Mouse (Mus musculus) thymus, postnatal 14 days (tissue): ENCODE data around the gene Slc2a5.

Source experiments
- DNase-seq: peaks from one replicate; pipeline ENCODE4 v3.0.0; 2021

Slc2a5 gene

GRCm38 (mm10) chr4:150151045-150151444, 32.0 kb downstream of the Slc2a5 start:
- DNase-seq: no peak

- no peak for DNase-seq
Observed at GRCm38 (mm10) chr4:150152483-150152882, 33.4 kb downstream of the Slc2a5 start.

- no peak for DNase-seq
Observed at GRCm38 (mm10) chr4:150155301-150155700, 36.2 kb downstream of the Slc2a5 start.

GRCm38 (mm10) chr4:150155731-150156130, 36.6 kb downstream of the Slc2a5 start:
- no peak for DNase-seq

- no peak for DNase-seq
Observed at GRCm38 (mm10) chr4:150157348-150157882, 38.3 kb downstream of the Slc2a5 start.

GRCm38 (mm10) chr4:150159458-150159857, 40.4 kb downstream of the Slc2a5 start:
- DNase-seq: no peak

GRCm38 (mm10) chr4:150162561-150163169, 43.6 kb downstream of the Slc2a5 start:
- no peak for DNase-seq

GRCm38 (mm10) chr4:150164875-150165274, 45.8 kb downstream of the Slc2a5 start:
- no peak for DNase-seq

GRCm38 (mm10) chr4:150168406-150168805, 49.3 kb downstream of the Slc2a5 start:
- no peak for DNase-seq

- DNase-seq: no peak
Observed at GRCm38 (mm10) chr4:150172107-150172506, 53.0 kb downstream of the Slc2a5 start.

GRCm38 (mm10) chr4:150173281-150173680, 54.2 kb downstream of the Slc2a5 start:
- DNase-seq: peak; percentile 33

- DNase-seq: no peak
Observed at GRCm38 (mm10) chr4:150174027-150174426, 54.9 kb downstream of the Slc2a5 start.

GRCm38 (mm10) chr4:150176535-150176934, 57.5 kb downstream of the Slc2a5 start:
- DNase-seq: peak; percentile 38

- DNase-seq: no peak
Observed at GRCm38 (mm10) chr4:150177122-150177521, 58.0 kb downstream of the Slc2a5 start.

GRCm38 (mm10) chr4:150178131-150178530, 59.0 kb downstream of the Slc2a5 start:
- no peak for DNase-seq

GRCm38 (mm10) chr4:150181304-150181703, 62.2 kb downstream of the Slc2a5 start:
- DNase-seq: peak; percentile 12

GRCm38 (mm10) chr4:150188236-150188635, 69.2 kb downstream of the Slc2a5 start:
- no peak for DNase-seq

- no peak for DNase-seq
Observed at GRCm38 (mm10) chr4:150192199-150192598, 73.1 kb downstream of the Slc2a5 start.
